Mouse (Mus musculus) bone marrow macrophage, adult 2 months (primary cell): ENCODE results near the gene Hnrnpa1. TPM values are rescaled to one million over a fixed set of nuclear protein-coding genes. Genes with fewer than 3 reads are reported as not detected.
A peak's percentile ranks its signal among the peaks of the same experiment; 100 is the strongest.
"Not testable (repeated sequence)": the region's sequence is repeated elsewhere in the genome, so short reads cannot be mapped to it uniquely, and the experiment has no call there.

Experiments used
- H3K27ac ChIP-seq: 2 replicates; pipeline ENCODE4 v1.5.1; 2012; ENCODE audit warnings: low read depth, low read length; ENCODE audit not compliant: insufficient read depth
- H3K4me1 ChIP-seq: 2 replicates; pipeline ENCODE4 v1.6.1; 2012; ENCODE audit warnings: low read length; ENCODE audit not compliant: control insufficient read depth, insufficient read depth
- H3K4me3 ChIP-seq: 2 replicates; pipeline ENCODE4 v1.5.1; 2012; ENCODE audit warnings: mild to moderate bottlenecking, low read length, moderate library complexity; ENCODE audit not compliant: insufficient read depth
- CTCF ChIP-seq: IDR thresholded peaks from 2 replicates; pipeline ENCODE4 v1.5.1; 2012; ENCODE audit warnings: low read depth, mild to moderate bottlenecking, low read length, moderate library complexity
- POLR2A ChIP-seq: IDR thresholded peaks from 2 replicates; pipeline ENCODE4 v1.6.1; 2012; ENCODE audit warnings: mild to moderate bottlenecking, low read depth, low read length, borderline replicate concordance
- polyA plus RNA-seq: library from polyadenylated mRNA; stranded (reverse); fragments of >200 nt; gene quantifications from 2 replicates; pipeline ENCODE4 v1.2.4, GENCODE M21; 2012; ENCODE audit not compliant: missing spikeins, insufficient read depth, insufficient read length

Hnrnpa1 gene
- polyA plus RNA-seq, 1 experiment: 160 TPM

DNA sequence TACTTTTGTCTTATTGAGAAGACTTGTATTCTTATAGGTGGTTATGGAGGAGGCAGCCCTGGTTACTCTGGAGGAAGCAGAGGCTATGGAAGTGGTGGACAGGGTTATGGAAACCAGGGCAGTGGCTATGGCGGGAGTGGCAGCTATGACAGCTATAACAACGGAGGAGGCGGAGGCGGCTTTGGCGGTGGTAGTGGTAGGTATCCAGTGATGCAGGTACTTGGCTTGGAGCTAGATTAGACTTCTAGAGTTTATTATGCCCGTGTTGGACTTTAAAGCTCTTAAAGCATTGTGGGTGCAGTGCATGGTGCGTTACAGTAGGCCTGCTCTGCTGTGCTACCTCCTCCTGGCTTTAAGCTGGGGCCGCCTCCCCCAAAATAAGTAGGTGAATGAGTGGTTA, 2.7 kb downstream of the Hnrnpa1 start:
- Histone ChIP-seq H3K27ac (no peak overlapping the region), H3K4me1 (peaks cover 11% of the 10 kb centered on the region), H3K4me3 (peak overlapping the region; percentile 47)
- TF ChIP-seq CTCF (no peak), POLR2A (no peak)

- H3K4me1 ChIP-seq: peaks cover 9% of the 10 kb centered on the region
- H3K4me3 ChIP-seq: no peak overlapping the region
- no peak for TF ChIP-seq CTCF
- TF ChIP-seq POLR2A: no peak
- H3K27ac ChIP-seq: no peak overlapping the region
These were observed 5.4 kb downstream of the Hnrnpa1 start for GRCm38 (mm10) chr15:103245616-103246015.

DNA sequence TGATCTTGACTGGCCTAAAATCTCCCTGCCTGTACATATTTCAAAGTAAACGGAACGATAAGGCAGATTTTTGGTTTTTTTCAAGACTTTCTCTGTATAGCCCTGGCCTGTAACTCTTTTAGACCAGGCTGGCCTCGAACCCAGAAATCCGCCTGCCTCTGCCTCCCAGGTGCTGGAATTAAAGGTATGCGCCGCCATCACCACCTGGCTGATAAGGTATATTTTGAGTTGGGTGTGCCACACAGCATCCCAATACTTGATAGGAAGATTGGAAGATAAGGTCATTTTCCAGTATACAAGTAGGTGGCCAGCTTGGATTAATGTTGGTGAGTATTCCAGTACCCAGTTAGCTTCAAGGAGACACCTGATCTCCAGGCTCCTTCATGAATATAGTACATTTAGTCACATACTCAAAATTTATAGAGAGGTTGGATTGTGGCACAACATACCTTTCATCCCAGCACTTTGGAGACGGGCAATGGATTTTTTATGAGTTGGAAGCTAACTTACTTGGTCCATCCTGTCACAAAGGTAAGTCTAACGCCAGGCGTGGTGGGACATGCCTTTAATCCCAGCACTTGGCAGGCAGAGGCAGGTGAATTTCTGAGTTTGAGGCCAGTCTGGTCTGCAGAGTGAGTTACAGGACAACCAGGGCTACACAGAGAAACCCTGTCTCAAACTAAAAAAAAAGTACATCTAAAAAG, 7.0 kb downstream of the Hnrnpa1 start:
- H3K4me1 ChIP-seq: peaks cover 8% of the 10 kb centered on the region
- H3K27ac ChIP-seq: no peak overlapping the region
- TF ChIP-seq CTCF: no peak
- TF ChIP-seq POLR2A: no peak
- H3K4me3 ChIP-seq: no peak overlapping the region

DNA sequence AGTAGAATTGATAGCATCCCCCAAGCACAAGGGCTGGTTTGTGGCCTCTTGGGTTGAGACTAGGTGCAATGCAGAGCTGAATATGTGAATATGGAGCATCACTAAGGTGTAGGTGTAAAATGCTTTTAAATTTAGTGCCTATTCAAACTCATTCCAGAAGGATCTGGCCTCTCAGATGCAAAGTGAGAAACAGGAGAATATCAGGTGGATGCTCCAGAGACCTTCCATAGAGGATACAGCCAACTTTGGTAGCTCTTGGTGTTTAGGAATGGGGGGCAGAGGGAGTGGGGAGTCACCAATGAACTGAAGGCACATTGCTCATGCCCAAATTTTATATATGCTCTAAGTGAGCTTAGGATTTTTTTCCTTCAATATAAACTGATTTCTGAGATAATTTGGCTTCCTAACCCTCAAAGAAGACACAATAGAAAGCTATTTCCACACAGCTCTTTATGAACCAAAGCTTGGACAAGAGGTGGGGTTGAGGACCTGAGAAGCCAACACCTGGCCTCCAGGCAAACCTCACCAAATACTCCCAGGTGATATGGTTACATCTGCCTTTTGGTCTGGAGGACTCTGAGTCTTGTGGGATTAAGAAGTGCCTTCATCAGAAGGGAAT, 7.7 kb downstream of the Hnrnpa1 start:
- H3K4me3 ChIP-seq: no peak overlapping the region
- no peak for TF ChIP-seq POLR2A
- TF ChIP-seq CTCF: no peak
- H3K27ac ChIP-seq: no peak overlapping the region
- peaks cover 2% of the 10 kb centered on the region for H3K4me1 ChIP-seq

GRCm38 (mm10) chr15:103248401-103249313, 8.4 kb downstream of the Hnrnpa1 start:
- no peaks in the 10 kb centered on the region for H3K4me1 ChIP-seq
- no peak overlapping the region for H3K4me3 ChIP-seq
- no peak overlapping the region for H3K27ac ChIP-seq
- TF ChIP-seq CTCF (no peak), POLR2A (no peak)

- not testable (repeated sequence) for H3K4me1 ChIP-seq, H3K27ac ChIP-seq, H3K4me3 ChIP-seq
These were observed 9.3 kb downstream of the Hnrnpa1 start for GRCm38 (mm10) chr15:103249511-103249910.

- Histone ChIP-seq H3K4me1 (peaks cover 2% of the 10 kb centered on the region; the same call in 1 of the 2 replicates), H3K4me3 (no peak overlapping the region), H3K27ac (no peak overlapping the region)
- TF ChIP-seq CTCF (peak; percentile 96), POLR2A (no peak)
These were observed 10.0 kb downstream of the Hnrnpa1 start for GRCm38 (mm10) chr15:103250195-103250740.

DNA sequence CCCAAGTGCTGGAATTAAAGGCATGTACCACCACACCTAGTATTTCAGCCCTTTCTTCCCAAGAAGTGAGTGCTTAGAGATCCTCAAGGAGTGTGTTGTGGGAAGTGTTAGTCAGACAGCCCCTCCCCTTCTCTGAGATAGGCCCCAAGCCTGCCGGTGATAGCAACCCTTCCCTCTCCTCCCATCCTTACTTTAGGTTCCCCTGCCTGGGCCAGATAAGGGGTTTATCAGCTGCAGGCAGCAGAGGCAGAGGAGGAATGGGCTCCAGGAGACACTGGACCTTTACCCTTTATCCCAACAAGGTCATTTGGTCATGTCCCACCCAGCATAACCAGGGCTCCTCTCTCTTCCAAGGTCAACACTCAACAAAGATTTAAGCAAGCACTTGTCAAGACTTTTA, 11.4 kb downstream of the Hnrnpa1 start:
- H3K4me1 ChIP-seq: peaks cover 4% of the 10 kb centered on the region; the same call in 1 of the 2 replicates
- no peak for TF ChIP-seq POLR2A
- TF ChIP-seq CTCF: no peak
- H3K27ac ChIP-seq: no peak overlapping the region
- H3K4me3 ChIP-seq: no peak overlapping the region

- Histone ChIP-seq H3K4me3 (no peak overlapping the region), H3K4me1 (peaks cover 5% of the 10 kb centered on the region), H3K27ac (no peak overlapping the region)
- TF ChIP-seq POLR2A (no peak), CTCF (no peak)
These were observed 12.4 kb downstream of the Hnrnpa1 start for GRCm38 (mm10) chr15:103252660-103253059.

GRCm38 (mm10) chr15:103253352-103253751, 13.1 kb downstream of the Hnrnpa1 start:
- Histone ChIP-seq H3K27ac (no peak overlapping the region), H3K4me1 (peaks cover 10% of the 10 kb centered on the region), H3K4me3 (no peak overlapping the region)
- TF ChIP-seq CTCF (no peak), POLR2A (no peak)
